Mouse (Mus musculus) lung, postnatal 0 days (tissue): ENCODE data around the gene Ostf1.

Source experiments
- CTCF ChIP-seq: IDR thresholded peaks from 2 replicates; pipeline ENCODE4 v1.5.1; 2016; ENCODE audit warnings: antibody characterized with exemption, mild to moderate bottlenecking
- EP300 ChIP-seq: IDR thresholded peaks from 2 replicates; pipeline ENCODE4 v1.6.1; 2016; ENCODE audit warnings: antibody characterized with exemption, mild to moderate bottlenecking, control low read depth

- TF ChIP-seq CTCF (no peak), EP300 (no peak)
Measured at GRCm38 (mm10) chr19:18655999-18656398, 24.4 kb upstream of the Ostf1 start.
